Mouse (Mus musculus) large intestine, adult 2 months (tissue): ENCODE results near the gene Krt35. TPM values are rescaled to one million over a fixed set of nuclear protein-coding genes. Genes with fewer than 3 reads are reported as not detected.
A peak's percentile ranks its signal among the peaks of the same experiment; 100 is the strongest.

ENCODE experiments used
- DNase-seq: peaks from one replicate; pipeline ENCODE4 v3.0.0-alpha.2; 2012; ENCODE audit warnings: low read depth, low spot score
- WGBS: fragments of 180-500 bp; shearing (Covaris S2); methylation state at CpG from one replicate; pipeline ENCODE4 v1.1.7; 2018; 5-methylcytosine and 5-hydroxymethylcytosine counted together
- polyA plus RNA-seq: library from polyadenylated mRNA; depleted of rRNA; stranded (reverse); fragments of >200 nt; gene quantifications from 2 replicates; pipeline ENCODE4 v1.2.3, GENCODE M21; 2012; rRNA removed

The Krt35 gene
- polyA plus RNA-seq, result 0.12 and 0.55 TPM in 2 replicates

GRCm38 (mm10) chr11:100096141-100096540 is at the start of gene Krt35:
TSS of gene Krt35 (minus strand) at chr11:100096241.
- DNase-seq, result no peak
- WGBS, result 72% methylated on average over 9 of the region's 9 CpGs

DNA sequence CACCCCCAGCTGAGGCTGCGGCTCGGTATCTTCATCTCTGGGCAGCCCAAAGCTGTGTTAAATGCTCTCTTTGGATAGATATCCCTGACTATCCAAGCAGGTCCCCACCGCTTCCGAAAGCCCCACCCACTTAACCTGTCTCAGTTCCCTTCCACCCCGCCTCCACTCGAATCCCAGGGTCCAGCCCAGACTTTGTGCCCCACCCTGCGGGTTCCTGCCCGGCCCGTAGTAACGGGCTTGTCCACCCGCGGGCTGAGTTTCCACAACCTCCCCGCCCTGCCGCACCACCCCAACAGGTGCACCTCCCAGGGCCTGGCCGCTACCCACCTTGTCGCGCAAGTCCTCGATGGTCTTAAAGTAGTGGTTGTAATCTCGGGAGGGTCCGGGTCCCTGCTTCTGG is 49.1 kb upstream of the Krt35 start:
- no peak for DNase-seq
- 3% methylated on average over 20 of the region's 20 CpGs for WGBS

GRCm38 (mm10) chr11:100140966-100141365 is 44.9 kb upstream of the Krt35 start:
- WGBS, result 30% methylated on average over 21 of the region's 21 CpGs

DNA sequence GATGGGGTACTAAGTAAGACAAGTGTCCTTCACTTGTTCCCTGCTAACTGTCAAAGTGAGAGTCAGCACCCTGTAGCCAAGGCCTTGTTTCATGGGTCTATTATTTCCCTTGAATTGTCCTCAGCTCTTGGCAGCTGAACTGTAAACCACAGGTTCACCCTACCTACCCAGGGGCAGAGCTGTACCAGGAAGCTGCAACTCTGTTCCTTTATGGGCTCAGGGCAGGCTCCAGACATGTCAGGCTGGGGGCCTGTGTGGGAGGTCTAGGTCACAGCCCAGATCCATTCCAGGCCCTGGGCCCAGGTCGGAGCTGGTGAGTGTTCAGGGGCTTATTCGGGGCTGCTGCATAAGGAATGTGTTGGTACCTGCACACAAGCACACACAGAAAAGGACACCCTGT is 43.4 kb upstream of the Krt35 start:
- no peak for DNase-seq
- 18% methylated on average over 2 of the region's 2 CpGs for WGBS

More at GRCm38 (mm10) chr11:100140966-100141365, 44.9 kb upstream of the Krt35 start:
- DNase-seq, result no peak

DNA sequence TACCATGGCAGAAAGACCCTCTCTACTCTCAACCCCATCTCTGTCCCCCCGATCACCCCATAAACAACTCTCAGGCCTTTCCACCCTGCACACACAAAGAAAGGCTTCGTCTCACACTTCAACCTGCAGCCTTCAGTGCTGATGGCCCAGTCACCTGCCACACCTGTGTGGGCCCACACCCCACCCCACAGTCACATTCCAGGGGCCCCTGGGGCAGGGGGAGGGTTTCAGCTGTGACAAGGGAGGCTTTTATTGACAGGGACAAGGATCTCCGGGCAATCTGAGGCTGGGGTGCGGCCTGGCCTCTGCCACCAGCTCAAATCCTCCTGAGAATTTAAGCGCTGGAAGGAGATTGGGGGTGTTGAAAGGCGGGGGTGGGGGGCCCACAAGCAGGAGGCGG is 42.8 kb upstream of the Krt35 start:
- 31% methylated on average over 7 of the region's 7 CpGs for WGBS
- no peak for DNase-seq

- 22% methylated on average over 5 of the region's 5 CpGs for WGBS
- DNase-seq, result no peak
Observed at GRCm38 (mm10) chr11:100137693-100138092, 41.7 kb upstream of the Krt35 start.

DNA sequence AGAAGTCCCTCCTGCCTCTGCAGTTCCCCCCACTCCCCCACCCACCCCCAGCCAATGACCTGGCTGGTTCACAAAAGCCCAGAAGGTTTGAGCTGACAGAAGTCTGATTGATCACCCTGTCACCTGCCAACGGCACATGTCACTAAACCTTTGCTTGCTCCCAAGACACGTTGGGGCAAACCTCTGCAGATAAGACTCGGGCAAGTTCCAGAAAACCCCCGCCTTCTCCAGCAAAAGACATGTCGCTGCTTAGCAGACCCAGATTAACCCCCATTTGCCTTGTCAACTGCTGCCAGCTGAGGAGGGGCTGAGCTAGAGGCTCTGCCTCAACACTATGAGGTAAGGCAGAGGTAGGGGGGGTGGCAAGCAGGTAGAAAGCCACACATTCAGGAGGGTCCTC is 40.5 kb upstream of the Krt35 start:
- WGBS, result 24% methylated on average over 5 of the region's 5 CpGs
- DNase-seq, result no peak

- no peak for DNase-seq
- WGBS, result 57% methylated on average over 7 of the region's 7 CpGs
Observed at GRCm38 (mm10) chr11:100135731-100136130, 39.7 kb upstream of the Krt35 start, which contains the start of gene Krt15. TSS of gene Krt15 (minus strand) at chr11:100135928.

- 90% methylated on average over 7 of the region's 7 CpGs for WGBS
- no peak for DNase-seq
Observed at GRCm38 (mm10) chr11:100124901-100125300, 28.9 kb upstream of the Krt35 start.

DNA sequence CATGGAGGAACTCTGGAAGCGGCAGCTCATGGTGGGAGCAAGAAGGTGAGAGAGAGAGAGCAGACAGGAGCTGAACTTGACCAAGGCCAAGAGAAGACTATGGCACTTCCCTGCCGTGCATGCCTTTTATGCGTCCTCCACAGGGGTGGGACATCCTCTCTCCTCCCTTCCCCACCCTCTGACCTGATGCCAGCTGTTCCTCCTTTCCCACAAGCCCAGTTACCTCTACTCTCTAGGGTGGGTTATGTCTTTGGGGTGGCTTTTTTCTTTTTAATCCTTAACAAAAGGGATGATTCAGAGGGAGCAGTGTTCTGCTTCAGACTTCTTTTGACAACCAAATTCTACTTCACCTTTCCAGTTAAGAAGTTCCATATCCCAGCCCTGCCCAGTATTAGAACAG is 25.4 kb upstream of the Krt35 start, which contains the start of gene Krt13:
Gene Krt13 (minus strand): TSS at position 101 of the 400 bp plus-strand sequence.
- 68% methylated on average over 3 of the region's 3 CpGs for WGBS
- no peak for DNase-seq

DNA sequence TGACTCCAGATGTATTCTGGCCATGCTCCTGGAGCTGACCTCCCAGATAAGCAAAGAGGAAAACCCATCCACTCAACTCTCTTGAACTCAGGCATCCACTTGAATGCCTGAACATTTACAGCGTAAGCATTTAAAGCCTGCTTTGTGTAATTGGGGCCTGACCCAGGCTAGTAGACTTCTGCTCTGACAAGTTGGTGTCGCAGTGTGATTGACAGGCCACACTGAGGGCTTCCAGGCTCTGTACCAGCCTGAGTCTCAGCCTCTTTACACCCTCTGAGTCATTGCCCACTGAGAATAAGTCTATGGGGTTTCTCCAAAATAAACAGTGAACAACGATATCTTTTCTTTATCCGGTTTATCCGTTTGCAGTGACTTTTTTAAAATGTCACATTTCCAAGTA is 24.3 kb upstream of the Krt35 start:
- 71% methylated on average over 5 of the region's 5 CpGs for WGBS
- DNase-seq, result no peak

DNA sequence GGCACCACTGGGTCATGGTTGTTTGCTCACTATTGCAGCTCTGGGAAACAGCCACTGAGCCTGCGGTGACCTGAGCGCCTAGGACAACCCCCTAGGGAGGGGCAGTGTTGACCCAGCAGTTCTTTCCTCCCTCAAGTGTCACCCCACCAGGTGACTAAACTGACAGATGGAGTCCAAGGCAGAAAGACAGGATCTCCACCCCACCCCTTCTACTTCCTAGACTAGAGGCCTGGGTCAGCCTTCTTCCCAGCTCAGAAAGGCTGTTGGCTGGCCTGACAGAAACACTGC is 17.6 kb upstream of the Krt35 start:
- peak; percentile 68 for DNase-seq
- WGBS, result 45% methylated on average over 2 of the region's 2 CpGs

- WGBS, result 55% methylated on average over 11 of the region's 11 CpGs
Observed at GRCm38 (mm10) chr11:100112935-100113741, 17.1 kb upstream of the Krt35 start.

GRCm38 (mm10) chr11:100105576-100106122 is 9.6 kb upstream of the Krt35 start, which contains the start of gene Krt36:
TSS of gene Krt36 (minus strand) at chr11:100105626.
- DNase-seq, result no peak
- WGBS, result 33% methylated on average over 6 of the region's 6 CpGs

More at GRCm38 (mm10) chr11:100112935-100113741, 17.1 kb upstream of the Krt35 start:
- no peak for DNase-seq

DNA sequence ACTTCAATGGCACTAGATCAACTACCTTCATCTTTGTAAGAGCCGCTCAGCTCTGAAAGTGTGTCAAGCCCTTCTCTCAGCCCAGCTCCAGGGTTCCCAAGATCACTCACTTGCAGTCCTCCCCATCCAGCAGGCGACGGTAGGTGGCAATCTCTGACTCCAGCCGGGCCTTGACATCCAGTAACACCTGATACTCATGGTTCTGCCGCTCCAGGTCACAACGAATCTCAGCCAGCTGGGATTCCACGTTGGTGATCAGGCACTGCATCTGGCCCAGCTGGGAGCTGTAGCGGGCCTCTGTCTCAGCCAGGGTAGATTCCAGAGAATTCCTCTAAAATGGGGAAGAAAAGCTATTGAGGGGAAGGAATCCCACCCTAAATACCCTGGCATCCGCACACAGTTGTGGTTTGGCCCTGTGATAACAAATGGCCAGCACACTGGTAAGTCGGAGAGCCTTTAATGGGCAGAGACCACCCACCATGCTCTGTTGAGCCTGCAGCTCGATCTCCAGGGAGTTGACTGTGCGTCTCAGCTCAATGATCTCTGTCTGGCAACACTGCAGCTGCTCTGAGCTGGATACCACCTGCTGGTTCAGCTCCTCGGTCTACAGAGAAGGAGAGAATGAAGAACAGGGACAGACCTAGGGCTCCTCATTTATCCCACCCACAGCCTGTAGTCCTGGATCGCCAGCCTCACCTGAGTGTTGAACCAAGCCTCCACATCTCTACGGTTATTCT is 6.8 kb upstream of the Krt35 start:
- WGBS, result 76% methylated on average over 15 of the region's 15 CpGs
- no peak for DNase-seq

- DNase-seq, result no peak
Observed at GRCm38 (mm10) chr11:100100391-100100790, 4.3 kb upstream of the Krt35 start.

DNA sequence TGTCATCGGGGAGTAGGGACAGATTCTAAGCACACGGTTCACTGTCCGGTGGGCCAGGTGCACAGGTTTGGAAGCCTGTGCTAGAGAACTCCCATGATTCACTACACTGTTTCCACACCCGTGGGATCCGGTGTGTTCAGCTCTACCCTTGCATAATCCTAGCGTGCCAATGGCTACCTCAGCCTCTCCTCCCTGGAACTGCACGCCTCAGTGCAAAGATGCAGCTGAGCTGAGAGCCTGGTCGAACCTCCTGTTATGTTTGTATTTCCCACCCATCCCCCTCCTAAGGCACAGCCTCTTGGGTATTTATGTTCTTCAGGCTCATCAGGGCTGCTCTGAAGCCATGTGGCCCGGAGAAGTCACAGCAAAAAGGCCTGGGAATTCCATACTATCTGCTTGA is 1.8 kb upstream of the Krt35 start:
- WGBS, result 61% methylated on average over 9 of the region's 9 CpGs
- DNase-seq, result no peak

More at GRCm38 (mm10) chr11:100100391-100100790, 4.3 kb upstream of the Krt35 start:
- 84% methylated on average over 4 of the region's 4 CpGs for WGBS

- DNase-seq, result no peak
- WGBS, result 31% methylated on average over 7 of the region's 7 CpGs
Observed at GRCm38 (mm10) chr11:100088378-100089025, 7.5 kb downstream of the Krt35 start.

- WGBS, result 91% methylated on average over 10 of the region's 10 CpGs
- no peak for DNase-seq
Observed at GRCm38 (mm10) chr11:100087861-100088260, 8.2 kb downstream of the Krt35 start, which contains the start of gene Krt32. TSS of gene Krt32 (minus strand) at chr11:100088226.

GRCm38 (mm10) chr11:100073873-100074272 is 22.2 kb downstream of the Krt35 start:
- 56% methylated on average over 1 of the region's 1 CpGs for WGBS
- DNase-seq, result no peak
